Mouse (Mus musculus) MEL (cell line): ENCODE measurements around the gene Dph1. TPM values are rescaled to one million over a fixed set of nuclear protein-coding genes. Genes with fewer than 3 reads are reported as not detected.

Source experiments
- DNase-seq: peaks from one replicate; pipeline ENCODE4 v3.0.0; 2011; ENCODE audit warnings: low read depth, low spot score
- H3K27ac ChIP-seq: 2 replicates; pipeline ENCODE4 v1.5.1; 2012; ENCODE audit warnings: low read depth, mild to moderate bottlenecking, control low read depth, low read length, moderate library complexity; ENCODE audit not compliant: control insufficient read depth
- H3K27me3 ChIP-seq, 2 experiments: fragments of 150-350 bp in 1 of 2; sonication (generic) in 1 of 2; 2 replicates each; pipeline ENCODE4 v1.6.1; 2012; ENCODE audit warnings: low read length in 2 of 2, mild to moderate bottlenecking in 2 of 2, improper control_type of control experiment in 1 of 2, moderate library complexity in 1 of 2; ENCODE audit not compliant: insufficient read depth in 2 of 2, control insufficient read depth in 1 of 2
- H3K36me3 ChIP-seq, 2 experiments: 2 replicates each; pipeline ENCODE4 v1.6.1; 2012 to 2014; ENCODE audit warnings: low read length in 2 of 2, improper control_type of control experiment in 1 of 2, inconsistent platforms in 1 of 2, mild to moderate bottlenecking in 1 of 2; ENCODE audit not compliant: insufficient read depth in 2 of 2, control insufficient read depth in 1 of 2
- H3K4me1 ChIP-seq, 2 experiments: fragments of 150-350 bp in 1 of 2; sonication (generic) in 1 of 2; 2 replicates each; pipeline ENCODE4 v1.6.1; 2012; ENCODE audit warnings: low read length in 2 of 2, improper control_type of control experiment in 1 of 2, mild to moderate bottlenecking in 1 of 2; ENCODE audit not compliant: insufficient read depth in 2 of 2, control insufficient read depth in 1 of 2
- H3K4me3 ChIP-seq, 2 experiments: fragments of 150-350 bp in 1 of 2; sonication (generic) in 1 of 2; 2 replicates each; pipeline ENCODE4 v1.5.1; 2012; ENCODE audit warnings: low read depth in 2 of 2, low read length in 2 of 2, mild to moderate bottlenecking in 2 of 2, moderate library complexity in 2 of 2, control low read depth in 1 of 2, improper control_type of control experiment in 1 of 2; ENCODE audit not compliant: control insufficient read depth in 1 of 2, insufficient read depth in 1 of 2
- H3K79me2 ChIP-seq: 2 replicates; pipeline ENCODE4 v1.6.1; 2012; ENCODE audit warnings: mild to moderate bottlenecking, low read length, moderate library complexity; ENCODE audit not compliant: control insufficient read depth, poor library complexity, insufficient read depth
- H3K9ac ChIP-seq: 2 replicates; pipeline ENCODE4 v1.6.1; 2012; ENCODE audit warnings: low read depth, mild to moderate bottlenecking, control low read depth, low read length, moderate library complexity; ENCODE audit not compliant: control insufficient read depth, poor library complexity, severe bottlenecking
- H3K9me3 ChIP-seq: fragments of 150-350 bp; sonication (generic); replicated peaks from 2 replicates; pipeline ENCODE4 v1.6.1; 2012; ENCODE audit warnings: mild to moderate bottlenecking, low read length, improper control_type of control experiment, moderate library complexity; ENCODE audit not compliant: insufficient read depth
- CHD2 ChIP-seq: IDR thresholded peaks from 2 replicates; pipeline ENCODE4 v1.6.1; 2011; ENCODE audit warnings: low read length, improper control_type of control experiment
- CTCF ChIP-seq, 3 experiments: IDR thresholded peaks in 2 of 3; conservative IDR thresholded peaks in 1 of 3; 2 replicates each; pipeline ENCODE4 v1.5.1; 2011 to 2012; ENCODE audit warnings: low read length in 3 of 3, low read depth in 2 of 3, mild to moderate bottlenecking in 2 of 3, improper control_type of control experiment in 1 of 3, inconsistent platforms in 1 of 3, mixed read lengths in 1 of 3, moderate library complexity in 1 of 3; ENCODE audit not compliant: control insufficient read depth in 1 of 3, insufficient read depth in 1 of 3, poor library complexity in 1 of 3, severe bottlenecking in 1 of 3
- E2F4 ChIP-seq: IDR thresholded peaks from 2 replicates; pipeline ENCODE4 v1.6.1; 2011; ENCODE audit warnings: low read depth, low read length, improper control_type of control experiment, borderline replicate concordance
- ETS1 ChIP-seq: IDR thresholded peaks from 2 replicates; pipeline ENCODE4 v1.6.1; 2012; ENCODE audit warnings: low read depth, mild to moderate bottlenecking, inconsistent platforms, low read length, improper control_type of control experiment, moderate library complexity
- HCFC1 ChIP-seq: IDR thresholded peaks from 2 replicates; pipeline ENCODE4 v1.6.1; 2012; ENCODE audit warnings: low read depth, mild to moderate bottlenecking, inconsistent platforms, low read length, improper control_type of control experiment, moderate library complexity
- KAT2A ChIP-seq: conservative IDR thresholded peaks from 2 replicates; pipeline ENCODE4 v1.6.1; 2012; ENCODE audit warnings: low read depth, low read length, improper control_type of control experiment, inconsistent platforms
- MAFK ChIP-seq: IDR thresholded peaks from 2 replicates; pipeline ENCODE4 v1.6.1; 2011; ENCODE audit warnings: low read depth, mild to moderate bottlenecking, low read length, improper control_type of control experiment, borderline replicate concordance
- MEF2A ChIP-seq: IDR thresholded peaks from 2 replicates; pipeline ENCODE4 v1.6.1; 2014; ENCODE audit warnings: low read depth, mild to moderate bottlenecking, inconsistent platforms, low read length, improper control_type of control experiment; ENCODE audit not compliant: poor library complexity, insufficient replicate concordance, severe bottlenecking; ENCODE audit errors: extremely low read depth
- MXI1 ChIP-seq: IDR thresholded peaks from 2 replicates; pipeline ENCODE4 v1.6.1; 2011; ENCODE audit warnings: mild to moderate bottlenecking, low read depth, low read length, improper control_type of control experiment
- MYB ChIP-seq: IDR thresholded peaks from 2 replicates; pipeline ENCODE4 v1.6.1; 2011; ENCODE audit warnings: mild to moderate bottlenecking, low read depth, low read length, improper control_type of control experiment
- NELFE ChIP-seq: IDR thresholded peaks from 2 replicates; pipeline ENCODE4 v1.6.1; 2011; ENCODE audit warnings: low read depth, low read length, improper control_type of control experiment
- POLR2A ChIP-seq, 2 experiments: IDR thresholded peaks; 2 replicates each; pipeline ENCODE4 v1.6.1; 2011 to 2012; ENCODE audit warnings: low read length in 2 of 2, mild to moderate bottlenecking in 2 of 2, control low read depth in 1 of 2, improper control_type of control experiment in 1 of 2, low read depth in 1 of 2, moderate library complexity in 1 of 2; ENCODE audit not compliant: control insufficient read depth in 1 of 2, insufficient read depth in 1 of 2, poor library complexity in 1 of 2
- SMC3 ChIP-seq: IDR thresholded peaks from 2 replicates; pipeline ENCODE4 v1.6.1; 2011; ENCODE audit warnings: low read depth, low read length, improper control_type of control experiment
- TBP ChIP-seq: IDR thresholded peaks from 2 replicates; pipeline ENCODE4 v1.8.0; 2011; ENCODE audit warnings: low read depth, low read length, improper control_type of control experiment
- TCF12 ChIP-seq: IDR thresholded peaks from 2 replicates; pipeline ENCODE4 v1.6.1; 2014; ENCODE audit warnings: low read depth, mild to moderate bottlenecking, inconsistent platforms, low read length, improper control_type of control experiment, moderate library complexity
- USF1 ChIP-seq: IDR thresholded peaks from 2 replicates; pipeline ENCODE4 v1.6.1; 2014; ENCODE audit warnings: low read depth, mild to moderate bottlenecking, inconsistent platforms, low read length, improper control_type of control experiment, moderate library complexity
- ZC3H11A ChIP-seq: IDR thresholded peaks from 2 replicates; pipeline ENCODE4 v1.6.1; 2012; ENCODE audit warnings: low read depth, mild to moderate bottlenecking, inconsistent platforms, low read length, improper control_type of control experiment
- ZKSCAN1 ChIP-seq: IDR thresholded peaks from 2 replicates; pipeline ENCODE4 v1.6.1; 2012; ENCODE audit warnings: low read depth, mild to moderate bottlenecking, inconsistent platforms, low read length, improper control_type of control experiment, moderate library complexity
- ZMIZ1 ChIP-seq: IDR thresholded peaks from 2 replicates; pipeline ENCODE4 v1.6.1; 2012; ENCODE audit warnings: low read depth, mild to moderate bottlenecking, inconsistent platforms, low read length, improper control_type of control experiment, moderate library complexity
- ZNF384 ChIP-seq: IDR thresholded peaks from 2 replicates; pipeline ENCODE4 v1.6.1; 2012; ENCODE audit warnings: low read depth, mild to moderate bottlenecking, inconsistent platforms, low read length, improper control_type of control experiment
- polyA plus RNA-seq, 2 experiments: library from polyadenylated mRNA; stranded (reverse) in 1 of 2; unstranded in 1 of 2; fragments of >175 nt in 1 of 2; fragments of >200 nt in 1 of 2; gene quantifications; 2 replicates each; pipeline versions ENCODE4 v1.2.1 to v1.2.4; 2012; ENCODE audit warnings: low replicate concordance in 2 of 2, low read depth in 1 of 2; ENCODE audit not compliant: insufficient read length in 2 of 2, insufficient read depth in 1 of 2, missing spikeins in 1 of 2
- total RNA-seq: library from RNA; depleted of rRNA; stranded (reverse); fragments of 300-350 nt; gene quantifications from 2 replicates; pipeline ENCODE4 v1.2.3, GENCODE M21; 2012

Gene Dph1
- total and polyA plus RNA-seq, 3 experiments, result 58.4 to 59.5 TPM; not detected in 1

GRCm38 (mm10) chr11:75147106-75147845, 43.8 kb downstream of the Dph1 start:
- DNase-seq, result no peak
- H3K9me3 ChIP-seq, result no peaks in the 10 kb centered on the region
- no peak overlapping the region for H3K27ac ChIP-seq
- no peaks in the 10 kb centered on the region for H3K4me1 ChIP-seq
- H3K27me3 ChIP-seq, result no peaks in the 10 kb centered on the region
- H3K4me3 ChIP-seq, result no peak overlapping the region
- no peak overlapping the region for H3K9ac ChIP-seq
- TF ChIP-seq MAFK, result no peak
- TF ChIP-seq NELFE, result no peak
- no peak for TF ChIP-seq TBP
- TF ChIP-seq KAT2A, result no peak
- no peak for TF ChIP-seq POLR2A (IDR thresholded peaks at IDR 0.05; ENCODE audit: control insufficient read depth in 1 of 2, insufficient read depth in 1 of 2, low read depth in 1 of 2, low read length in 2 of 2, poor library complexity in 1 of 2)
- no peak for TF ChIP-seq MXI1
- TF ChIP-seq MEF2A, result no peak
- TF ChIP-seq ZMIZ1, result no peak
- TF ChIP-seq ZC3H11A, result no peak
- no peak for TF ChIP-seq CHD2
- TF ChIP-seq HCFC1, result no peak
- TF ChIP-seq SMC3, result no peak
- TF ChIP-seq CTCF (IDR thresholded peaks at IDR 0.05 in 2 of 3, conservative IDR thresholded peaks at IDR 0.05 in 1 of 3; ENCODE audit: control insufficient read depth in 1 of 3, insufficient read depth in 1 of 3, low read depth in 2 of 3, low read length in 3 of 3, poor library complexity in 1 of 3, severe bottlenecking in 1 of 3), result no peak
- TF ChIP-seq ETS1, result no peak
- no peak for TF ChIP-seq TCF12
- TF ChIP-seq ZKSCAN1, result no peak
- no peak for TF ChIP-seq E2F4
- TF ChIP-seq MYB, result no peak
- no peak for TF ChIP-seq USF1
- peaks cover 0 to 14% of the 10 kb centered on the region in 2 experiments; a peak in 2 of 4 replicates for H3K36me3 ChIP-seq
- no peaks in the 10 kb centered on the region for H3K79me2 ChIP-seq

GRCm38 (mm10) chr11:75145841-75146240, 45.2 kb downstream of the Dph1 start:
- Histone ChIP-seq H3K36me3 (peaks cover 0 to 10% of the 10 kb centered on the region in 2 experiments; a peak in 2 of 4 replicates), H3K27ac (no peak overlapping the region), H3K4me3 (no peak overlapping the region), H3K79me2 (no peaks in the 10 kb centered on the region), H3K4me1 (no peaks in the 10 kb centered on the region; a peak in 1 of 4 replicates), H3K27me3 (no peaks in the 10 kb centered on the region), H3K9me3 (no peaks in the 10 kb centered on the region), H3K9ac (no peak overlapping the region)
- TF ChIP-seq E2F4 (no peak), ZNF384 (peak; percentile 72; the same call in 1 of the 2 replicates)
- DNase-seq, result no peak
